Comparison of ENCODE assay signal across 12 mouse cellular contexts in the genomic region with DNA sequence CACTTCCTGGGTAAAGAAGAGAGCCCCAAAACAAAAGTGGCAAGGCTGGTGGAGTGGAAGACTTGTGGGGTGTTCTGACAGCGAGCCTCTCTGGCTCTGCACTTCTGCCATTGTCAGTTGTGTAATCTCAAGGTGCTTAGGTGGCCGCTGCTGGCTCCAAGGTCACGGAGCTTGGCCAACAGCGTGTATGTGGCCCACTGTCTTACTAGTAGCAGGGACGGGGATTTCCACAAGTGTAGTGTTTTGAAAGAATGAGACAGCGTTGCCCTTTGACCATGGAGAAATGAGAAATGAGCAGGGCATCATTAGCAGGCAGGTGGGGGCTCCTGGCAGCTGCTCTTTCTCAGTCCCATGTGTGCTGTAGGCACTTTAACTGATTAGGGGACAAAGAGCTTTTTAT. TPM values are rescaled to one million over a fixed set of nuclear protein-coding genes. Genes with fewer than 3 reads are reported as not detected.
A peak's percentile ranks its signal among the peaks of the same experiment; 100 is the strongest.
DNase-seq lines count a peak whose midpoint lies in the region; ATAC-seq and TF ChIP-seq lines count a peak whose summit lies in the region.
"Had no signal": no experiment of that assay in that cellular context is flagged by ENCODE, and none has a peak within 500 bp of the region (broad histone marks: within the 10 kb centered on the region; RNA-seq: fewer than 3 reads in every experiment).

No protein-coding gene starts in this region.

- no peaks in the 10 kb centered on the region for H3K9me3 ChIP-seq in intestine, embryonic 16.5 days (ENCODE audit: control insufficient read depth, low read length)
- no peaks in the 10 kb centered on the region for H3K9me3 ChIP-seq in intestine, embryonic 15.5 days
- no peaks in the 10 kb centered on the region for H3K9me3 ChIP-seq in liver, embryonic 13.5 days (replicated peaks)

- H3K4me3 ChIP-seq in intestine, embryonic 16.5 days (ENCODE audit: low read length), result peak overlapping the region; percentile 11; the same call in 1 of the 2 replicates
- no peak overlapping the region for H3K4me3 ChIP-seq in intestine, embryonic 15.5 days (replicated peaks)
- H3K4me3 ChIP-seq in testis, adult 2 months (ENCODE audit: control insufficient read depth, low read depth, low read length), result peak overlapping the region; percentile 23; the same call in 1 of the 2 replicates
- H3K4me3 ChIP-seq in liver, embryonic 13.5 days (replicated peaks), result peak overlapping the region; percentile 25; the same call in 1 of the 2 replicates
- H3K4me3 ChIP-seq: left cerebral cortex, adult 2 months had no signal

- no peak overlapping the region for H3K27ac ChIP-seq in intestine, embryonic 16.5 days (ENCODE audit: low read length)
- H3K27ac ChIP-seq in intestine, embryonic 15.5 days, result no peak overlapping the region
- no peak overlapping the region for H3K27ac ChIP-seq in testis, adult 2 months (ENCODE audit: control insufficient read depth, insufficient read depth, low read depth, low read length)
- peak overlapping the region; percentile 75 for H3K27ac ChIP-seq in liver, embryonic 13.5 days
- H3K27ac ChIP-seq: hindbrain, postnatal 0 days; left cerebral cortex, adult 2 months had no signal

- H3K4me2 ChIP-seq in intestine, embryonic 16.5 days (ENCODE audit: low read depth, low read length), result peak overlapping the region; percentile 10; the same call in 1 of the 2 replicates
- no peak overlapping the region for H3K4me2 ChIP-seq in intestine, embryonic 15.5 days (replicated peaks)
- H3K4me2 ChIP-seq in liver, embryonic 13.5 days, result peak overlapping the region; percentile 95

- no peak for DNase-seq in testis, postnatal 10 days (ENCODE audit: low spot score)
- DNase-seq in liver, embryonic 13.5 days, result no peak
- DNase-seq in embryo, embryonic 10 days (ENCODE audit: low spot score), result no peak
- DNase-seq: gastrocnemius, postnatal 36 days; midbrain, embryonic 14.5 days; thymus, postnatal 36 days had no signal

- ATAC-seq in intestine, embryonic 16.5 days, result no peak
- ATAC-seq in intestine, embryonic 15.5 days, result no peak
- no peak for ATAC-seq in liver, embryonic 13.5 days (ENCODE audit: low read depth)
- no peak for ATAC-seq in frontal cortex, adult (ENCODE audit: low TSS enrichment)
- ATAC-seq: hindbrain, postnatal 0 days had no signal

- H3K4me1 ChIP-seq in intestine, embryonic 16.5 days (ENCODE audit: control insufficient read depth, insufficient read depth, low read length), result peaks cover 19% of the 10 kb centered on the region
- H3K4me1 ChIP-seq in intestine, embryonic 15.5 days (replicated peaks), result peaks cover 20% of the 10 kb centered on the region
- peaks cover 13% of the 10 kb centered on the region for H3K4me1 ChIP-seq in testis, adult 2 months (ENCODE audit: control insufficient read depth, insufficient read depth, low read length)
- H3K4me1 ChIP-seq in liver, embryonic 13.5 days (replicated peaks), result peaks cover 64% of the 10 kb centered on the region

- TF ChIP-seq CTCF in testis, adult 2 months (IDR thresholded peaks at IDR 0.05; ENCODE audit: control insufficient read depth, insufficient read depth, insufficient replicate concordance, low read depth, low read length), result no peak

- WGBS in intestine, embryonic 16.5 days, result 73% methylated on average over 6 of the region's 6 CpGs
- 83% methylated on average over 6 of the region's 6 CpGs for WGBS in intestine, embryonic 15.5 days
- WGBS in liver, embryonic 13.5 days (ENCODE audit: insufficient replicate concordance), result 82% methylated on average over 6 of the region's 6 CpGs

- no peak for TF ChIP-seq POLR2A in testis, adult 2 months (IDR thresholded peaks at IDR 0.05; ENCODE audit: control insufficient read depth, low read depth, low read length)

- H3K36me3 ChIP-seq in intestine, embryonic 16.5 days (ENCODE audit: control insufficient read depth, insufficient read depth, low read length), result no peaks in the 10 kb centered on the region
- H3K36me3 ChIP-seq in intestine, embryonic 15.5 days, result peaks cover 3% of the 10 kb centered on the region; the same call in 1 of the 2 replicates
- H3K36me3 ChIP-seq in testis, adult 2 months (ENCODE audit: control insufficient read depth, insufficient read depth, low read length), result no peaks in the 10 kb centered on the region; the same call in 1 of the 2 replicates
- H3K36me3 ChIP-seq in liver, embryonic 13.5 days, result peaks cover 32% of the 10 kb centered on the region

- H3K9ac ChIP-seq in intestine, embryonic 16.5 days (ENCODE audit: low read depth, low read length), result 0 out of 2 replicates have a peak overlapping the region, but pooled peaks have one; percentile 7
- H3K9ac ChIP-seq in intestine, embryonic 15.5 days, result no peak overlapping the region
- peak overlapping the region; percentile 44; the same call in 1 of the 2 replicates for H3K9ac ChIP-seq in liver, embryonic 13.5 days

- H3K27me3 ChIP-seq in intestine, embryonic 16.5 days (replicated peaks; ENCODE audit: control insufficient read depth, insufficient read depth, low read length), result no peaks in the 10 kb centered on the region
- H3K27me3 ChIP-seq in intestine, embryonic 15.5 days (replicated peaks), result no peaks in the 10 kb centered on the region
- no peaks in the 10 kb centered on the region for H3K27me3 ChIP-seq in testis, adult 2 months (ENCODE audit: control insufficient read depth, insufficient read depth, low read length)
- H3K27me3 ChIP-seq in liver, embryonic 13.5 days, result no peaks in the 10 kb centered on the region

RNA-seq across cellular contexts. Expression of a gene that starts 3.1 kb away (rescaled TPM):
- 256 and 550 TPM in 2 replicates for polyA plus RNA-seq in intestine, embryonic 16.5 days (2015; fragmentation: Nextera tagmentation; extraction: Ambion mirVana)
- polyA plus RNA-seq in intestine, embryonic 15.5 days (2015; fragmentation: Nextera tagmentation; extraction: Ambion mirVana), result 404 and 407 TPM in 2 replicates
- 583 and 634 TPM in 2 replicates for polyA plus RNA-seq in testis, adult 2 months (2012; rRNA removed)
- 179 and 196 TPM in 2 replicates for polyA plus RNA-seq in liver, embryonic 13.5 days (2015; fragmentation: Nextera tagmentation; extraction: Ambion mirVana)

RNA-seq across cellular contexts. Expression of a gene that starts 38.3 kb away (rescaled TPM):
- 71.7 and 75.3 TPM in 2 replicates for polyA plus RNA-seq in intestine, embryonic 16.5 days (2015; fragmentation: Nextera tagmentation; extraction: Ambion mirVana)
- 51.6 and 56.3 TPM in 2 replicates for polyA plus RNA-seq in intestine, embryonic 15.5 days (2015; fragmentation: Nextera tagmentation; extraction: Ambion mirVana)
- 1.6 and 97.7 TPM in 2 replicates for polyA plus RNA-seq in testis, adult 2 months (2012; rRNA removed)
- 11.5 and 13.1 TPM in 2 replicates for polyA plus RNA-seq in liver, embryonic 13.5 days (2015; fragmentation: Nextera tagmentation; extraction: Ambion mirVana)

RNA-seq across cellular contexts. Expression of a gene that starts 56.7 kb away (rescaled TPM):
- polyA plus RNA-seq in intestine, embryonic 16.5 days (2015; fragmentation: Nextera tagmentation; extraction: Ambion mirVana), result 81.5 and 84.7 TPM in 2 replicates
- polyA plus RNA-seq in intestine, embryonic 15.5 days (2015; fragmentation: Nextera tagmentation; extraction: Ambion mirVana), result 84.4 and 91.5 TPM in 2 replicates
- polyA plus RNA-seq in testis, adult 2 months (2012; rRNA removed), result 65.5 and 68.3 TPM in 2 replicates
- 74.1 and 91.0 TPM in 2 replicates for polyA plus RNA-seq in liver, embryonic 13.5 days (2015; fragmentation: Nextera tagmentation; extraction: Ambion mirVana)

RNA-seq across cellular contexts. Expression of a gene that starts 56.8 kb away (rescaled TPM):
- 28.7 and 30.2 TPM in 2 replicates for polyA plus RNA-seq in intestine, embryonic 16.5 days (2015; fragmentation: Nextera tagmentation; extraction: Ambion mirVana)
- polyA plus RNA-seq in intestine, embryonic 15.5 days (2015; fragmentation: Nextera tagmentation; extraction: Ambion mirVana), result 32.0 and 36.7 TPM in 2 replicates
- 54.1 and 61.8 TPM in 2 replicates for polyA plus RNA-seq in testis, adult 2 months (2012; rRNA removed)
- 19.8 and 22.1 TPM in 2 replicates for polyA plus RNA-seq in liver, embryonic 13.5 days (2015; fragmentation: Nextera tagmentation; extraction: Ambion mirVana)
